In the genomic region with DNA sequence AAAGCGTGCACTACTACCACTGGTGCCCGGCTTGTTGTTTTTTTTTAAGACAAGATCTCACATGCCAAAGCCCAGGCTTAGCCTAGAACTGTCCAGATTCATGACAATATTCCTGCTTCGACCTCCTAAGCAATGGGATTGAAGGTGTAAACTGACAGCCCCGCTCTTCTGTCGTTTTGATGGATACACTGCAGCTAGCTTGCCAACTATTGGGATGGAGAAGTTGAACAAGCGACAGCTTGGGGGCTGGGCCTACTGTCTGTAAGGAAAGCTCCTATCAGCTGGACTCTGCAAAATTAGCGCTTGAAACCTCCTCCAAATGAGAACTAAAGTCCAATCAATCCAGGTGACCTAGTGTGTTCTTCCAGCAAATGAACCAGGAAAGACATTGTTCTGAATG, we compare ENCODE assay signal across 20 mouse cellular contexts.
"Had no signal": no experiment of that assay in that cellular context is flagged by ENCODE, and none has a peak within 500 bp of the region (broad histone marks: within the 10 kb centered on the region; RNA-seq: fewer than 3 reads in every experiment).

No protein-coding gene starts in this region.

- DNase-seq: gastrocnemius, postnatal 14 days; gastrocnemius, postnatal 36 days; heart, adult 18-20 months; heart, postnatal 10 days; kidney, adult 18-20 months; kidney, adult 8-10 months; kidney, postnatal 10 days; kidney, postnatal 25 days; kidney, postnatal 4 days; liver had no signal

- ATAC-seq: hindbrain, postnatal 0 days; intestine, postnatal 0 days had no signal

- H3K9me3 ChIP-seq: heart, embryonic 10.5 days; heart, embryonic 12.5 days; hindbrain, embryonic 13.5 days; hindbrain, embryonic 15.5 days; limb, embryonic 10.5 days; limb, embryonic 12.5 days had no signal

- H3K4me1 ChIP-seq: heart, embryonic 10.5 days; heart, embryonic 12.5 days; hindbrain, embryonic 13.5 days; hindbrain, embryonic 15.5 days; limb, embryonic 10.5 days; limb, embryonic 12.5 days had no signal

- H3K9ac ChIP-seq: heart, embryonic 12.5 days; hindbrain, embryonic 13.5 days; hindbrain, embryonic 15.5 days; limb, embryonic 12.5 days had no signal

- H3K4me2 ChIP-seq: heart, embryonic 12.5 days; hindbrain, embryonic 13.5 days; hindbrain, embryonic 15.5 days; limb, embryonic 12.5 days had no signal

- H3K27me3 ChIP-seq: heart, embryonic 12.5 days; hindbrain, embryonic 13.5 days; hindbrain, embryonic 15.5 days; limb, embryonic 12.5 days had no signal

- H3K27ac ChIP-seq: heart, embryonic 10.5 days; hindbrain, embryonic 13.5 days; hindbrain, embryonic 15.5 days; hindbrain, postnatal 0 days; layer of hippocampus, adult 2 months; left cerebral cortex, adult 2 months; limb, embryonic 10.5 days; limb, embryonic 12.5 days had no signal

- H3K4me3 ChIP-seq: heart, embryonic 10.5 days; heart, embryonic 12.5 days; hindbrain, embryonic 13.5 days; hindbrain, embryonic 15.5 days; layer of hippocampus, adult 2 months; left cerebral cortex, adult 2 months; limb, embryonic 10.5 days; limb, embryonic 12.5 days had no signal
